Mouse (Mus musculus) ES-Bruce4 (cell line): Measurements from ENCODE around the gene Atp2a1.

Experiments used
- CTCF ChIP-seq: IDR thresholded peaks from one replicate; pipeline ENCODE4 v1.8.1; 2011; ENCODE audit warnings: low read depth, low read length
- EP300 ChIP-seq: IDR thresholded peaks from 2 replicates; pipeline ENCODE4 v1.6.1; 2011; ENCODE audit warnings: low read depth, low read length; ENCODE audit not compliant: insufficient read depth
- POLR2A ChIP-seq: IDR thresholded peaks from one replicate; pipeline ENCODE4 v1.8.1; 2011; ENCODE audit warnings: low read length; ENCODE audit not compliant: insufficient read depth

DNA sequence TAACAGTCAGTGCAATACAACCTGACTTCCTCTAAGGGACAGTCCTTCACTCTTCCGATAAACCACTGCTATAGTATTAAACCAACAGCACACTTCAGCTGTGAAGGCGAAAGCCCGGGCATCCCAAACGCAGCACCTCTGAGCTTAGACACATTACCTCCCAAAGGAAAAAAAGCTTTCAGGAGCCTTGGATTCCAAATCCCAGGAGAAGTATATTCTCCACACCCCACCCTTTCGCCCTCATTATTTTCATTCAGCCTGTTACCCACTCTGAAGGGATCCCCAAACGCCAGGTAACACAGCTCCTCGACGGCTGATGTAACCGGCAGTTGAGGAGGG lies 38.7 kb upstream of the Atp2a1 start:
- no peak for TF ChIP-seq CTCF
- TF ChIP-seq POLR2A, result no peak
- TF ChIP-seq EP300, result no peak
